Mouse (Mus musculus) E14TG2a.4 (cell line): ENCODE data around the gene Rbm3.
A peak's percentile ranks its signal among the peaks of the same experiment; 100 is the strongest.

Source experiments
- H3K27me3 ChIP-seq: 2 replicates; pipeline ENCODE4 v1.6.1; 2014; ENCODE audit warnings: low read length, control low read depth; ENCODE audit not compliant: insufficient read depth
- H3K36me3 ChIP-seq: 2 replicates; pipeline ENCODE4 v1.6.1; 2014; ENCODE audit warnings: low read length, control low read depth; ENCODE audit not compliant: insufficient read depth
- H3K4me1 ChIP-seq: replicated peaks from 2 replicates; pipeline ENCODE4 v1.6.1; 2014; ENCODE audit warnings: low read depth, low read length, control low read depth
- H3K4me3 ChIP-seq: replicated peaks from 2 replicates; pipeline ENCODE4 v1.5.1; 2014; ENCODE audit warnings: mild to moderate bottlenecking, low read length
- H3K9me3 ChIP-seq: 2 replicates; pipeline ENCODE4 v1.6.1; 2014; ENCODE audit warnings: low read length, control low read depth
- CTCF ChIP-seq: conservative IDR thresholded peaks from 2 replicates; pipeline ENCODE4 v1.5.1; 2014; ENCODE audit warnings: low read length
- NANOG ChIP-seq: IDR thresholded peaks from 2 replicates; pipeline ENCODE4 v1.6.1; 2014; ENCODE audit warnings: borderline replicate concordance, low read length, mixed read lengths
- POU5F1 ChIP-seq: IDR thresholded peaks from 2 replicates; pipeline ENCODE4 v1.6.1; 2014; ENCODE audit warnings: low read length, borderline replicate concordance

Rbm3 gene

DNA sequence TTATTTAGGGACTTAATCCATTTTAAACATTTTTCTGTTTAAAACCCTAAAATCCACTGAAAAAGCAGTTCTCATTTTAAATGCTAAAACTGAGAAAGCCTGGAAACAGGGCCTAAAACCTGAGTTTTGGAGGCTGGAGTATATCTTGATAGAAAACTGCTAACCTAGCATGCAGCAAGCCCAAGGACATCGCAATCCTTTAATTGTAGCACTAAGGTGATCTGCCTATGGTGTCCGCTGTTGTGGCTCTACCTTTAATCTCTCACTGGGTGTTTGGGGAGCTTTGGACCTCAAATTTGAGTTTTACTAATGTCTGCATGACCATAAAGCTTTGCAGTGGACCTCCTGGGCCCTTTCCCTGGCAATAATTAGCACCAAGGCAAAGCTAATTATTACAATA lies 5.2 kb downstream of the Rbm3 start:
- TF ChIP-seq POU5F1 (no peak), CTCF (no peak), NANOG (no peak)
- peaks cover 19% of the 10 kb centered on the region for H3K4me1 ChIP-seq
- H3K27me3 ChIP-seq, result no peaks in the 10 kb centered on the region
- H3K36me3 ChIP-seq, result peaks cover 76% of the 10 kb centered on the region
- no peak overlapping the region for H3K4me3 ChIP-seq
- H3K9me3 ChIP-seq, result no peaks in the 10 kb centered on the region

DNA sequence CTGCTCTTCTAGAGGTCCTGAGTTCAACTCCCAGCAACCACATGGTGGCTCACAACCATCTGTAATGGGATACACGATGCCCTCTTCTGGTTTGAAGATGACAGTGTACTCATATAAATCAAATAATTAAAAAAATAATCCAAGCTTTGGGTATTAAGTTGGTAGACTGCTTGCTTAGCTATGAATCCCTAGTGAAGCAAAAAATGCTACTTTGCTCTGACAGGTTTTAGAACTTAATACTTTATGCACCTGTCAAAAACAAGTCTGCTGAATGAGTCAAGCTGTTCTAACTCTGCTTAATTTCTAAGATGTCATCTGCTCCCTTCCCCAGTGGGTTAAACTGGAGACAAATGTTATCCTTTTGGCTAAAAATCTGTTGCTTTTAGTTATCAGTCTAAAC lies 6.2 kb downstream of the Rbm3 start:
- H3K27me3 ChIP-seq, result no peaks in the 10 kb centered on the region
- TF ChIP-seq CTCF (no peak), POU5F1 (no peak), NANOG (no peak)

DNA sequence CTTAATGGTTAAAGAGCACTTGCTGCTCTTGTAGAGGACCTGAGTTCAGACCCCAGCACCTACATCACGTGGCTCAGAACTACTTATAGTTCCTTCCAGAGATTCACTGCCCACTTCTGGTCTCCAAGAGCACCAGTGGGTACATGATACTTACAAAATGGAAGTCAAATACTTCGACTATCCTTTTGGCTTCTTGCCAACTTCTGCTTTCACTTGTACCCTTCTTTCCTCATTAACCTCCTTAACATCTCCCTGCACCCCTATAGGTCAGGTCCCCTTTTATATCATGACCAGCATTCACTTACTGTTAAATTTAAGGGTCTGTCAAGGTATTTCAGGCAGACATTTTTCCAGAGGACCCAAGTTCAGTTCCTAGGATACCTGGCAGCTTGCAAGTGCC lies 9.8 kb downstream of the Rbm3 start:
- H3K4me3 ChIP-seq, result no peak overlapping the region
- H3K9me3 ChIP-seq, result no peaks in the 10 kb centered on the region
- no peaks in the 10 kb centered on the region for H3K27me3 ChIP-seq
- H3K4me1 ChIP-seq, result peaks cover 16% of the 10 kb centered on the region
- TF ChIP-seq POU5F1, result no peak
- no peak for TF ChIP-seq NANOG
- no peak for TF ChIP-seq CTCF
- H3K36me3 ChIP-seq, result peaks cover 39% of the 10 kb centered on the region

More for the DNA sequence above, 6.2 kb downstream of the Rbm3 start:
- H3K4me1 ChIP-seq, result peaks cover 19% of the 10 kb centered on the region
- no peaks in the 10 kb centered on the region for H3K9me3 ChIP-seq
- H3K4me3 ChIP-seq, result no peak overlapping the region
- peaks cover 71% of the 10 kb centered on the region for H3K36me3 ChIP-seq

DNA sequence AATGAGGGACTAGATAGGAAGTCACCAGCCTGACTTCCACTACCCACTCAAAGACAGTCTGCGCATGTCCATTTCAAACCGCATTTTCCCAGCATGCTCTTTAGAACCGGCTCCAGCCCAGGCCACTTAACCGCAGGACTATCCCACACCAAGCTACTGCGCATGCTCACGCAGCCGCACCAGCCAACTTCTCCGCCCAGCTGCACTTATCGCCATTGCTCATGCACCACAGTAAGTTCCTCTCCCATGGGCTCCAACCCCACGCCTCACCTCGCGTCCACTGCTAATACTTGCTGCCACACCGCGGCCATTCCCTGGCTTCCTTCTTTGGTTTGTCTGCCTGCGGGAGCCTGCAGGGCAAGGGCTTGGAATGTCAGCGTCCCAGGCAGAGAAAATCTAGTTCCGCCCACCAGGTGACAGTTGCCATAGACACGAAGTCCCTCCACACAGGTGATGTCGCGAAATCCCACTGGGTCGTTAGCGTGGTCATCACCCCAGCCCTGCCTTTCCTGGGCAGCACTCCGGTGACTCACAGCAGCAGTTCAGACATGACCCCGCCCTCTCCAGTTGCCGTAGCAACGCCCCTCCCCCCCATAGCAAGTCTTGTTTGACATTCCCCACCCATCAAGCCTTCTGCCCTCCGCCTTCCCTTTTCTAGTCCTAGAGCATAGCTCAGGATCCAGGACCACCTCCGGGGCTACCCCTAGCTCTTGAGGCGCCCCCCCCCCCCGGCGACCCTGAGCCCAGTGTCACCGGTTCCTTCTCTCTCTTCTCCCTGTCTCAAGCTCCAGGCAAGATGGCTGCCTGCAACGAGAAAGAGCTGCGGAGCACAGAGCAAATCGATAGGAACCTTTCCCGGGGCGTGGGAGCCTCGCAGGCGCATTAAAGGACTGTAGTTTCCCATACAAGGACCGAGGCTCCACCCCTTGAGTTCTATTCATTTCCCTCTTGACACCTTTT lies 13.4 kb downstream of the Rbm3 start, which contains the start of gene Wdr13:
TSS of gene Wdr13 (minus strand) at position 876 of the 960 bp plus-strand sequence.
- no peak for TF ChIP-seq NANOG
- TF ChIP-seq POU5F1, result no peak
- TF ChIP-seq CTCF, result no peak
- peak within 1 kb of the TSS; percentile 87 for H3K4me3 ChIP-seq
- H3K36me3 ChIP-seq, result peaks cover 34% of the 10 kb centered on the region
- no peaks in the 10 kb centered on the region for H3K9me3 ChIP-seq
- H3K4me1 ChIP-seq, result peaks cover 24% of the 10 kb centered on the region
- H3K27me3 ChIP-seq, result no peaks in the 10 kb centered on the region

DNA sequence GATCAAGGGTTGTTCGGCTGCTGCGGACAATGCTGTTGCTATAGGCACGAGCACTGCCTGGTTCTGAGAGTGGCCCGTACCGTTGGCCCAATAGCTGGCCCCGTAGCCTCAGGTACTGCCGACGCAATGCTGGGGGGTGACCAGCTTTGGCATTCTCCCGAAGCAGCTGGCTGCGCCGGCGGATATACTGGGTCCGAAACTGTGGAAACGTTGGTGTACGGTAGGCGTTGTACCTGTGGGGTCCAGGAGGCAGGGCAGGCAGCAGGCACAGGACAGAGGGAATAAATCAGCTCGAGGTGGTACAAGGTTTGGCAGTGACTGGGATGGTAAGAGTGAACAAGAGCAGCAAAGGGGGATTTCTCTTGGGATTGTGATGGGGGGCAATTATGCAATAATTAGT lies 14.3 kb downstream of the Rbm3 start:
- peaks cover 24% of the 10 kb centered on the region for H3K4me1 ChIP-seq

DNA sequence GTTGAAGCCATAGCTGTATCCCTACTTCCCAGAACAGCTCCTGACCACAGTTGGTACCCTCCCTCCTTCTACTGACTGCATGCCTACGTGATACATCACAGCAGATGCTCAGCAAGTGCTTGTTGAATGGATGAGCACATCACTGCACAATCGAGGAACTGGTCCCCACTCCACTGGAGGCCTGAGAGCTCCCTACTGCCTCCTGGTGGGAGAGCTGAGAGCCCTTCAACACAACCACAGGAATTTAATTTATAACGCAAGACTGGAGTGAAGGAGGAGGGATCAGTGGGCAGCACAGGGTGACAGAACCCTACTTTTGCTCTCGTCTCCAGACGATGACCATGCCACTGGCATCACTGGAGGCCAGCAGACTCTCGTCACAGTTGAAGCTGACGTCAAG lies 20.4 kb downstream of the Rbm3 start:
- no peaks in the 10 kb centered on the region for H3K27me3 ChIP-seq
- H3K36me3 ChIP-seq, result peaks cover 44% of the 10 kb centered on the region
- TF ChIP-seq POU5F1 (no peak), CTCF (peak; percentile 58)

More for the DNA sequence above, 14.3 kb downstream of the Rbm3 start:
- no peaks in the 10 kb centered on the region for H3K27me3 ChIP-seq
- no peak for TF ChIP-seq CTCF
- peaks cover 33% of the 10 kb centered on the region for H3K36me3 ChIP-seq
- H3K9me3 ChIP-seq, result no peaks in the 10 kb centered on the region
- H3K4me3 ChIP-seq, result peak overlapping the region; percentile 87

DNA sequence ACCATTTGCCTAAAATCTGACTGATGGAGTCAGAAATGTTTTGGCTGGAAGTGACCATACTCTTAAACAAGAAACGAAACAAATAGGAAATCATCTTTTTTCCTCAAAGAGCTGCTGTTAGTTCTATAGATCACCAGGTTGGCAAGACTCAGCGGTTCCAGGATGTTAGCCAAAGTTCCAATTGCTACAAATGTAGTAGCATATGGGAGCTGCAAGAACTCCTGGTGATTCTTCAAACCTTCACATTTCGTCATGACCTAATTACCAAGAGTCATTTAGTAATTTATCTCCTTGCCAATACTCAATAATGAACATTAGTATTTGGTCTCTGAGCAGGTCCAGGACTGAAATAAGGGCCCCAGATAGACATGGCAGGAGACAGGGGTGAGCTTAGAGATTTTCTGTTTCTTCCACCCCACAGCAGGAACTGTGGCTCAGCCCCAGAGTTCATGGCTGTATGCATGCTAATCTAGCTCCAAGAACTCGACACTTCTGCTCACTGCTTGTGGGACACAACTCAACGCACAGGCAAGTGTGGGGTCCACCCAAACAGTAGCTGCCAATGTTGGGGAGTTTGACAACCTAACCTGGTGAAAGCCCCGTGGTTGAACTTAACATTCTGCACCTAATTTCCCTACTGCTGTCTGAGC lies 21.7 kb downstream of the Rbm3 start:
- H3K4me3 ChIP-seq, result no peak overlapping the region
- H3K9me3 ChIP-seq, result no peaks in the 10 kb centered on the region
- no peaks in the 10 kb centered on the region for H3K27me3 ChIP-seq
- H3K36me3 ChIP-seq, result peaks cover 32% of the 10 kb centered on the region
- H3K4me1 ChIP-seq, result 0 out of 2 replicates have a peak, but pooled peaks cover 4% of the 10 kb centered on the region
- TF ChIP-seq POU5F1 (no peak), CTCF (no peak), NANOG (no peak)

More for the DNA sequence above, 20.4 kb downstream of the Rbm3 start:
- no peak overlapping the region for H3K4me3 ChIP-seq
- 0 out of 2 replicates have a peak, but pooled peaks cover 8% of the 10 kb centered on the region for H3K4me1 ChIP-seq
- H3K9me3 ChIP-seq, result no peaks in the 10 kb centered on the region

DNA sequence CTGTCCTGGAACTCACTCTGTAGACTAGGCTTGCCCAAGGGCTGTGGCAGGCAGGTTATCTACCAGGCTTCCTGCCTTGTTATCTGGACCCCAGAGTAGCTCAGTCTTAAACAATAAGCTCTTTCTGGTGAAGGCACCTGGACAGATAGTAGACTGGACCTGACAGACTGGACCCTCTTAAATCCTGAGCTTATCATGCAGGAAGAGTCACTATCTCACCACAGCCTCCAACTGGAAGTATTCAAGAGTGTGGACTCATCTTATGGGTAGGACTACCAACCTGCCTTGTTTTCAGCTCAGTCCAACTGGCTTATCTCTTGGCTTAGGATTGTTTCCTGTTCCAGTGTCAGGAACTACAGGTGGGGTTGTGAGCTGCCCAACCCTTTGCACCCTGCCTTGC lies 28.4 kb downstream of the Rbm3 start:
- no peaks in the 10 kb centered on the region for H3K27me3 ChIP-seq
- H3K4me3 ChIP-seq, result no peak overlapping the region
- TF ChIP-seq NANOG (no peak), CTCF (no peak), POU5F1 (no peak)
- H3K4me1 ChIP-seq, result no peaks in the 10 kb centered on the region
- no peaks in the 10 kb centered on the region for H3K36me3 ChIP-seq
- no peaks in the 10 kb centered on the region for H3K9me3 ChIP-seq
